Mouse (Mus musculus) embryo, embryonic 11 days (tissue): ENCODE data around the gene Gm34653.
"Not testable (repeated sequence)": the region's sequence is repeated elsewhere in the genome, so short reads cannot be mapped to it uniquely, and the experiment has no call there.

Source experiments
- DNase-seq: peaks from one replicate; pipeline ENCODE4 v3.0.0-alpha.2; 2015

The Gm34653 gene

DNA sequence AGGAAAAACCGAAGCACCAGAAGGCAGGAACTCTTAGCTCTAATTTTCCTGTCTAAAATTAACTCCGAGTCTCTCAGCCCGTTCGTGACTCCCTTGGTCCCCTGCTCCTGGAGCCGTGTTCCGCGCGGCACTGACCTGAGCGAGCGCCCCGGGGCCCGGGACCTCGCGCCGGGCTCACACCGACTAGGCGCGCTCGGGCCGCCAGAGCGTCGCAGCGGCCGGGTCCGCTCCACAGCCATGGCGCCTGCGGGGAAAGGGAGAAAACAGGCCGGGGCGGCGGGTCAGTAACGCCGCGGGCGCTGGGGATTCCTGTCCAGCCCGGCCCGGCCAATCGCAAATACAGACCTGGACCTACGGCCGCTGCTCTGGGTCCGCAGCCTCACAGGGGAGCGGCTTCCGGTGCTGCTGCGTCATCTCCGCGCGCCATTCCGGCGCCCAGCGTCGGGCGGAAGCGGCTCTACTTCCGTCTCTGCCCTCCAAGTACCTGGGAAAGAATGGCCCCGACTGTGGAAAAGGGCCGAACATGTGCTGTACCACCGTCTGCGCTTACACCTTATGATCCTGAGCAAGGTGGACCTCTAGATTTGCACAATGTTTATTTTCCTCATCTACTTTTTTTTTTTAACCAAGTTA lies 6.9 kb upstream of the Gm34653 start, which contains the start of gene Fbxw2:
TSS of gene Fbxw2 (minus strand) at position 485 of the 633 bp plus-strand sequence.
- peak; percentile 95 for DNase-seq

DNA sequence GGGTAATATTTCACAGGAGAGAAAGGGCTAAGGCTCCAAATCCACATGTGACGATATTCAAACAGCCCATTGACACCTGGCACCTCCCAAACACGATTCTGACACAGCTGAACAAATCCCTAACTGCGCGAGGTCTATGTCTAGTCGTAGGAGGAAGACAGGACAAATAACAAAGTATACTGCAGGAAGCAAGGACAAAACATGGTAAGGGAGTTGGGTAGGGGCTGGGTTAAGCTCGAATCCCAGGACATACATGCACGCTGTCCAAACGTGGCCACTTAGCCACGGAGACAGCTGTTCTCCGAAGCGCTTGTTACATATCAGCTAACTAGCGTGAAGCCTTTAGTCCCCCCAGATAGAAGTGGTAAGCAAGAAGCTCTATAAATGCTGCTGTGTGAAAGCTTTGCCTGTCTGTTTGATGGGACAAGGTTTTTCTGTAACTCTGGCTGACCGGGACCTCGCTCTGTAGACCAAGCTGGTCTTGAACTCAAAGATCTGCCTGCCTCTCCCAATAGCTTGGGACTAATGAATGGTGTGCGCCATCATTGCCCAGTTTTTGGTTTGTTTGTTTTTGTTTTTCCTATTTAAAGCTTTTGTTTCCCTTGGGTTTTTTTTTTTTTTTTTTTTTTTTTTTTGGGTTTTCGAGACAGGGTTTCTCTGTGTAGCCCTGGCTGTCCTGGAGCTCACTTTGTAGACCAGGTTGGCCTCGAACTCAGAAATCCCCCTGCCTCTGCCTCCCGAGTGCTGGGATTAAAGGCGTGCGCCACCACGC lies 6.2 kb upstream of the Gm34653 start:
- peak; percentile 26 for DNase-seq

DNA sequence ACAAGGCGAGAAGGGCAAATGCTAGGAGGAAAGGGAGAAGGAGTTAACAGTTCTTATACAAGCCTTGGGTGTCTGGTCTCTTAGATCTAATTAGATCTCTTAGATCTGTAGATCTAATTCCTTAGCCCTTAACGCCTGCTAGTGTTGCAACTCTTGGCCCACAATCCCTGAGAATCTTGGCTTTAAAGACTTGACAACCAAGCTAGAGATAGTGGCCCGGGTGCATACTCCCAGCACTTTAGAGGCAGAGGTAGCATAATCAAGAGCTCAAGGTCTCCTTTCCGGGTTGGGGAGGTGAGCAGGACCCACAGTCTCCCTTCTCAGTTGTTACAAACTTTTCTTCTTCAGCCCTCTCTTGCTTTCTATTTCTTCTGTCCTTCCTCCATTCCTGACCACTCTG lies 5.2 kb upstream of the Gm34653 start:
- no peak for DNase-seq

DNA sequence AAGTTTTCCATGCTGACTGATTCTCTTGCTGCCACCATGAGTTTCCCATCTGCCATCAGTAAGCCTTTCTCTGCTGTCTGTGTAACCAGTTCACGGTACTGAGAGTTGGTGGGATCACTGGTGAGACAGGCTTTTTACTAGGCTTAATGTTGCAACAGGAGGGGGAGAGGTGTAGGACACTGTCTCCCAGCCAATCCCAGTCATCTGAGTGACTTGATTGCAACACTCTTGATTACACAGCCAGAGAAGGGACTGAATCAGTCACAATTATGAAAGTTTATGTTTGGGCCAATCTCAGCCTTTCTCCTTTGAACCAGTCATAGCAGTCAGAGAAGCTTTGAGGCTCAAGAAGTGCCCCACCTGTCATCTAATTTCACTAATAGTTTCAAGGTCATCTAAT lies 4.8 kb upstream of the Gm34653 start:
- DNase-seq: no peak

DNA sequence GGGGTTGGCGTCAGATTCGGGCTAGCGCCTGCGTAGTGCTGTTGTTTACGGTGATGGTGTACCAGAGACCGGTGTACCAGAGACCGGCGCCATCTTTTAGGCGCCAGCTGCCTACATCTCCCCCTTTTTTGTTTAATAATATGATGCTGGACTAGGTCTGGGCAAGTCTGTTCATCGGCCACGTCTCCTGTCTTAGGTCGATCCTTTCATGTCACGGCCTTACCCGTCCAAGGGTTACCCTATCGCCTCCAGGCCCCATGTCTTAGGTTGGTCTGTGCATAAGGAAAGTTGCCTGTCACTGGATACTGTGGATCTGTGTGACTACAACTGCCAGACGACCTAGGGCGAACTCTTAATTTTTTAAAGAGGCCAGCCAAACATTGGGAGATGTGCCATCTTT lies 2.7 kb upstream of the Gm34653 start:
- DNase-seq: not testable (repeated sequence)

DNA sequence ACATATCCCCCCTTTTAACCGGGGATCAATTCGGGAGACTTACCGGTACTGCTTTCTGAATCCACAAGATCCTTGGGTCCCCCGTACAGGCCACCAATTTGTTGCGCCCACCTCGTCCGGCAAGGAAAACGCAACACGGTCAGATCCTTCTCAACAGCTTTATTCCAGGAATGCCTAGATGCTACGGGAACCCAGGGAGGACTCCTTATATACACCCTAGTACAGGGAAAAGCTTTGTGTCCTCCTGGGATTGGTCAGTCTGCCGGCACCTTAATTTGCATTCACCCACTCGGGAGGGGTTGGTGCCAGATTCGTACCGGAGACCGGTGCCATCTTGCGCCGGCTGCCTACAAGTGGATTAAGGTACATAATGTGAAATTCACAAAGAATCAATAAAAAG lies 817 bp downstream of the Gm34653 start:
- DNase-seq: no peak

DNA sequence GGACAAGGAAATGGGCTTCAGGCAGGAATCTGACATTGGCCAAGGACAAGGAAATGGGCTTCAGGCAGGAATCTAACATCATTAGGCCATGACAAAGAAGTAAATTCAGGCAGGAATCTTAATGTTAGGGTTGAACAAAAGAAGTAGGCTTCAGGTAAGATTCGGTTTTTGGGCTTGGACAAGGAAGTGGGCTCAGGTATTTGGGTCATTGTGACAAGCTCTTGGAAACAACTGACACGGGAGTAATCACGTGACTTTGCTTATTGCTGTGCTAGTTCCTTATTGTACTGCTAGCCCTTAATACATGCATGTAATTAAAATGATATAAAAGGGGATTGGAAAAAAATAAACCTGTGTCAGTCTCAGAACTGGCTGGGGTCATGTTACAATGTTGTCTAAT lies 2.9 kb downstream of the Gm34653 start:
- DNase-seq: no peak

DNA sequence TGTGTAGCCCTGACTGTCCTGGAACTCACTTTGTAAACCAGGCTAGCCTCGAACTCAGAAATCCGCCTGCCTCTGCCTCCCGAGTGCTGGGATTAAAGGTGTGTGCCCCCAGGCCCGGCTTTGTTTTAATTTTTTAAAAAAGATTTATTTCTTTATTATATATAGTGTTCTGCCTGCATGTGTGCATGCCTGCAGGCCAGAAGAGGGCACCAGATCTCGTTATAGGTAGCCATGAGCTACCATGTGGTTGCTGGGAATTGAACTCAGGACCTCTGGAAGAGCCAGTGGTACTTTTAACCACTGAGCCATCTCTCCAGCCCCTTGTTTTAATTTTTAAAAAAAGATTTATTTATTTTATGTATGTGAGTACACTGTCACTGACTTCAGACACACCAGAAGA lies 7.3 kb downstream of the Gm34653 start:
- not testable (repeated sequence) for DNase-seq

DNA sequence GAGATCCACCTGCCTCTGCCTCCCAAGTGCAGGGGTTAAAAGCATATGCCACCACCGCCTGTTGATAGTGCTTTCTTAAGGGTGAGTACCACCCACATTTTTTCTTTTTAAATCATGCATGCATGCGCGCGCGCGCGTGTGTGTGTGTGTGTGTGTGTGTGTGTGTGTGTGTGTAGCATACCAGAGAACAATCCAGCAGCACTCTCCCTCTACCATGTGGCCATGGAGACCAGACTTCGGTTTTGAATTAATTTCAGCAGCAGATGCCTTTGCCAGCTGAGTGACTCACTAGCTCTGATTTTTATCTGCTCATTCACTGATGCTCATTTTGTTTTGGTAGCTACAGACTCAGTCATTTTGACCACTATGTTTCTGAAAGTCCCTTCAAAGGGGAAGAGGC lies 8.9 kb downstream of the Gm34653 start:
- no peak for DNase-seq

DNA sequence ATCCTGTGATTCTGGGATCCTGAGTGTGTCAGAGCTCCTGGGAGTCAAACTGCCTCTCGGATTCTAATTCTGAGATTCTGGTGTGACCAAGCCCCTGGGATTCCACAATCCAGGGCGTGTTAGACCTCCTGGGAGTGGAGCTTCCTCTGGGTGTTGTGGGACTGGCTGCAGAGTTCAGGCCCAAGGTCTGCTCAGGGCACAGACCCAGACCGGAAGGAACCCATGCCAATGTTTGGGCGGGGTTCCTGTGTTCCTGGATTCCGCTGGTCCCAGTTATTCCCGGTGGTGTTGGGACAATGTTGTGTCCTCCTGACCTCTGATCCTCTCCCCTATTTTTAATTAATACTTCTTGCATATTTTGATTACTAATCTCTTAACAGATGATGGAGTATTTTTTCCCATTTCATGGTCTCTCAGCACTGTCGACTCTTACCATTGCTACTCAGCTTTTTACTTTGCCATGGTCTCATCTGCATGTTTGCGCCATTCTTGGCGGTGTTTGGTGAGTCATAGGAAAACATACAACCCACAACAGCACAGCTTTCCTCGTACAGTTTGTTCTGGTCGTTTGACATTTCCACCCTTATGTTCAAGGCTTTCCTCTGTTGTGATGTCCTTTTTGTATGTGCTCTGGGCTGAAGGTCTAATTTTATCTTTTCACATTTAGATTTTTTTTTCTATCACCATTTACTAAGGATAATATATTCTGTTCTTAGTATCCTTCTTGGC lies 10.6 kb downstream of the Gm34653 start:
- no peak for DNase-seq

DNA sequence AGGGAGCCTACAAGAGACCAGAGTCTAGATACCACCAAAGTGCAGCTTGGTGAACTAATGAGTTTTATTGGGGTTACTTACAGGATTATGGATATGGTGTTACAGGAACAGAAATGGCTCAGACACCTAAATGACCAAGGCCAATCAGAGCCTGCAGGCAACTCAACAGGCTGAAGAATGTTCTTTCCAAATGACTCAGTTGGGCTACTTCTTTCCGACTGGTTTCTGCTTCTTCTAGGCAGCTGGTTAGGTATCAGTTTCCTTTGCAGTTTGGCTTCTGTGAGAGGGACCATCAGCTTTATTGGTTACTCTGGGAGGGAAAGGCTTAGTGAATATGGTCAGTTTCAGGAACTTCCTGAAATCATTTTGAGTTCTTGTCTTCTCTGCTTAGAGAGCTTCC lies 14.9 kb downstream of the Gm34653 start:
- DNase-seq: no peak

DNA sequence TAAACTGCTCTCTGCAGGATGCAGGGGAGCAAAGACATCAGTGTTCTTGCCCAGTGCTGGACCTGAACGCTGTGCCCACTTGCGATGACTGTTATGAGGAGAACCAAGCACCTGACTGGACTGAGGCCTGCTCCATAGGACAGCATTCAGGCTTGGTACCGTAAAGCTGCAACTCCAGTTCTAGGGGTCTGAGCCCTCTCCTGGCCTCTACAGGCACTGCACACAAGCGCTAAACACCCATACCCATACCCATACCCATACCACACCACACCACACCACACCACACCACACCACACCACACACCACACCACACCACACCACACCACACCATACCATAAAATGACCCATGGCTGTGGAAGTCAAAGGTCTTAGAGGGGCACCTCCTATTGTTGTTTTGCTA lies 22.5 kb downstream of the Gm34653 start:
- DNase-seq: no peak

DNA sequence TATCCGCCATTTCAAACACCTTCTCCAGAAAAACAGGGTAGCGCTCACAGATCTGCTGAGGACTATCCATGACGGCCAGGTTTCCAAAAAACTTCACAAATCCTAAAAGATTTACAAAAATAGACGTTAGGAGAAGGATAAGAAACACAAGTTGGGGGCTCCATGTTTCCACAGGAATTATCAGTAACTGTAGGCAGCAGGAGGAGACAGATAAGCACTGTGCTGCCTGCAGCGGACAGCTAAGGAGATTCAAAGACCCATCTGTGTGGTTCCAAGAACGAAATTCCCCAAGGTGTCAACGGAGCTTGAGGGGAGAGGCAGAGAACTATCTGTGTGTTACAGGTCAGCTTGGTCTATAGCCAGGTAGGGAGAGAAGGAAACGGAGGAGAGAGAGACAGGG lies 24.9 kb downstream of the Gm34653 start:
- no peak for DNase-seq

DNA sequence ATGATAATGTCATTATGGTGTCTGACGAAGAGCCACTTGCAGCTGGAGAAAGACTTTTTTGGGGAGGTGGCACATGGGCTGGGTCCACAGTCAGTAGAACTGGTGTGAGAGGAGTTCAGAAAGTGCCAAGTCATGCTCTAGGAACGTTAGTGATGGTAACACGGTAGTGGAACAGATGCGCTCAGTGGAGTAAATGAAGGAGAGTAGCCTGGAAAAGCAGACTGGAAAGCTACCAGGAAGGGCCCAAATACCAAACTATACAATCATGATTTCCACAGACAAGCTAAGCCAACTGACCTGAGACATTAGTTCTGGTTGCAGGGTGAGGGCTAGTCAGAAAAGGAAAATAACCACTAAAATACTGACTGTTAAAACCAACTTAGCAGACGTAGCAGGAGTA lies 36.9 kb downstream of the Gm34653 start:
- DNase-seq: peak; percentile 19

DNA sequence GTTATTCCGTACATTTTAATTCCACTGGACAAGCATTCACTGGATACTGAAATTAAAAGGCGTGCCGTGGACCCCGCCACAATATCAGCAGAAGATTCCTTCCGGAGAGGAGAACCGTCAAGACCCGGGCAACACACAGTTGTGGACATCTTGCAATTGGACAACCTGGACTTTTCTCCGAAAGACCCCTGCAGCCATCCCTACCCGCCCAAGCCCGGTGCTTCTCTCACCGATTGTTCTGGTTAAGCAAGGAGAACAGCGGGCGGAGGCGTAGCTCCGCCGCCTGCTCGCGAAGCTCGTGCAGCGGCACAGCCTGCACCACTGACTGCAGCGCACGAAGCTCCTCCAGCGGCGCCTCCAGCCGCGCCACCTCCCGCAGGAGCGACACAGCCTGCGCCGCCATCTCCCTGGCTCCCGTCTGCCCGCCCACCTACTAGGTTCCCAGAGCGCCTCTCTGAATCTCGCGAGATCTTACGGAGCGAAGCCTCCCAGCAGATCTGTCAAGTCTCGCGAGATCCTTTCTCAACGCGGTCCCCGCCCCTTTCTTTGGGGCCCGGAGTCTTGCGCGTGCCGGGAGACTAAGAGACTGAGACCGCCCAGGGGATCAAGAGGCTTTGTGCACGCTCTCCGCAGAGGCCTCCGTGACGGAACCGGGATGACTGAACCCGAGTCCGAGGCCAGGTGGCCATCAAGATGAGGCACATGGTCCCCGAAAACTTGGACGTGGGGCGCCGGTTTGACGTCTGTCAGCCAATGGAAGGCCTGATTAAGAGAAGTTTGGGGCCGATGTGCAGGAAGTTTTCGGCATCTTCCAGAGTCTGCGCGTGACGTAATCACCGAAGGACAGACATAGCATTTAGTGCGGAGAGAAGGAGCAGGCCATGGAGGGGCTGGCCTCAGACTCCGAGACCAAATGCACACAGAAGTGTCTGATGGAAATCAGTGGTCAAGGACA lies 38.0 kb downstream of the Gm34653 start:
- DNase-seq: peak; percentile 100

DNA sequence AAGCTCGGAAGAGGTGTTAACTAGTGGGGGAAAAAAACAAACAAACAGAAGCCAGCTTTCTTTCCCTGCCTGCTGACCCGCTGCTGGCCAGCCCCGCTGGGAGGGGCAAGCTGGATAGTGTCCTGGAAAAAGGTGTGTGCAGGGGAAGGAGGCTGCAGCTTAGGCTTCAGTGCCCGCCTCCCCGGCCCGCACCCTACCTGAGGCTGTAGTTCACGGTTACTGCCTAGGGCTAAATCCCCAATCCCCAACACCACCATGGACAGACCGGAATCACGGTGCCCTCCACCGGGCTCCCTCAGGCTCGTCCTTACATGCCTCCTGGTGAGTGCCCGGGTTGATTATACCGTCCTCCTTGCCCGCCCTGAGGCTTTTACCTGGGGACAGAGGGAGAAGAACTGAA lies 41.5 kb downstream of the Gm34653 start, which contains the start of gene Cutal:
TSS of gene Cutal (plus strand) at position 126 of the 400 bp plus-strand sequence.
- DNase-seq: peak; percentile 18

DNA sequence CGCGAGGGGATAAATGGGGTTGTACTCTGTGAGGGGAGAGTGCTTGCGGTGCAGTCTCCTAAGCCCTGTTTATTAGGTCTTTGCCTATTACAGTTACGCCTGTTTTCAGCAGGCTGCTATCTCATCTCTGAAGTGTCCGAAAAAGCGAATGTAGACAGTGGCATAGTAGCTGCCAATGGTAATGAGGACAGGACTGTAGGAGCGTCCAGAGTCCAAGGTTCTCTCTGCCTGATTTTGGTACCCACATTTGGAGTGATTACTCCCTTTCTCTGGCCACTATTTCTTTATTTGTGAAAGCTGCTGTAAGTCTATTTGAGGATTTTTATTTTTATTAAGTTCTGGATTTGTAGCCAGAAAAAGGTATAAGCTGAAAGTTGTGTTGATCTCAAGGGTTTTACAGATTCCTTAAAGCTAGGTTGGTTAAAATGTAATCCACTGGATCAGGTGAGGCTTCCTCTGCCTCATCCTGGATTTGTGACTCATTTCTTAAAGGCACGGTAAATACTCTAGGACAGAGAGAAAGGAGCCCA lies 42.1 kb downstream of the Gm34653 start, which contains the start of gene Psmd5:
TSS of gene Psmd5 (minus strand) at position 153 of the 530 bp plus-strand sequence.
- no peak for DNase-seq

DNA sequence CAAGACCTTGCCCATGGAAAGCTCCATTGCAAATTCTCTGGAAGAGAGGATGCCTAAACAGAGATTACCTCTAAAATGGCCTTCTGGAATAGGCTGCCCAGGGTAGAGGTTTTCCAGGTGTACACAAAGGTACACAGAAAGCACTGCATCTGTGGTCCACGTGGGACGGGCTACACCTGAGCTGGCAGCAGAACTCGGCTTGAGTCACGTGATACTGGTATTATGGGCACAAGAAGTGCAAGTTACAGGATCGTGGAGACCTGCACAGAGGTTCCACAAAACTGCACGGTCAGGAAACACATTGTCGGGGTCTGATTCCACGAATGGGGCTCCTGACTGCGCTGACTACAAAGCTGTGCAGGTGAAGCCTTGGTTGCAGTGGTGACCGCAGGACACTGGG lies 47.2 kb downstream of the Gm34653 start:
- no peak for DNase-seq

DNA sequence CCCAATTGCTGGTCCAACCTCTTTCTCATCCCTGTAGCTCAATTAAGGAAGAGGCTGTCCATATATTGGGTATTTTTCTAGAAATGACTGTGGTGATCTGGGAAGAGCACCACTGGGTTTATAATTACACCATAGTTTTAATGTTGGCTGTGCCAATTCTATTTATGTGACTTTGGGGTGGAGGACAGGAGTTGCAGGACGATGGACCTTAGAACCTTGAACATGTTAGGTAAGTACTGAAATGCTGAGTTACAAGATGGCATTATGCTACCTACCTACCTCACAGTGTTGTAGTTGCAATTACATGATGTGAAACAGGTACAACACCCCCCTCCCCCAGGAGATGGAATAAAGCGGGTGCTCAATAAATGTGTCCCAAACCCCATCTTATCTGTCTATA lies 50.0 kb downstream of the Gm34653 start:
- no peak for DNase-seq

DNA sequence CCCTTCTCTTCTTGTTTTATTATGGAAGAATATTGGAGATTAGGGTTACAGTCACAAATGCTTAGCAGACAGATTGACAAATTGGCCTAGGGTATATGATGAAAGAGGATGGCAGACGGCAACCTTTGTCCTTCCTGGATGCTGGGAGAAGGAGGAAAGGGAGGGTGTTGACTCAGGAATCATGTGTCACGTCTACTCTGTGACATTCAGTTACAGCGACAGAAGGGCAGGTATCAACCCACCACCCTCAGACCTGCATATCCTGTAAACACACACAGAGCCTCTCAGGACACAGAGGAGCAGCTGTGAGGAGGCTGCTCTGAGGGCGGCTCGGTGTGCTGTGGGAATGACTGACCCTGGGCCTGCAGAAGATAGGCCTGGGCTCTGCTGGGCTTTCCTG lies 50.4 kb downstream of the Gm34653 start:
- no peak for DNase-seq

DNA sequence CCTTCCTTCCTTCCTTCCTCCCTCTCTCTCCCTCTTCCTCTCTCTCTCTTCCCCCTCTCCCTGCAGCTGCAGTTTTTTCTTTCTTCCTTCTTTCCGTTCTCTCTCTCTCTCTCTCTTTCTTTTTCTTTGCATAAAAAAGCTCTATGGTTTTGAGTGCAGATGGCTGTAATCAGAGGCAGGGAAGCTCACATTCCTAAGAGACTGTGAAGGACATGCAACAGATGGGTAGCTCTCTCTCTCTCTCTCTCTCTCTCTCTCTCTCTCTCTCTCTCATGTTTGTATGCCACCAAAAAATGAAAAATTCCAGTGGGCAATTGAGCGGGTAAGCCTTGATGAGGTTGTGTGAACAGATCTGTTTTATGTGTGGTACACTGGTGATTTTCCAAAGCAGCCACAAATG lies 51.4 kb downstream of the Gm34653 start:
- DNase-seq: no peak
